Mouse (Mus musculus): ENCODE results near the gene Gm13694.
"Not testable (repeated sequence)": the region's sequence is repeated elsewhere in the genome, so short reads cannot be mapped to it uniquely, and the experiment has no call there.

DNA sequence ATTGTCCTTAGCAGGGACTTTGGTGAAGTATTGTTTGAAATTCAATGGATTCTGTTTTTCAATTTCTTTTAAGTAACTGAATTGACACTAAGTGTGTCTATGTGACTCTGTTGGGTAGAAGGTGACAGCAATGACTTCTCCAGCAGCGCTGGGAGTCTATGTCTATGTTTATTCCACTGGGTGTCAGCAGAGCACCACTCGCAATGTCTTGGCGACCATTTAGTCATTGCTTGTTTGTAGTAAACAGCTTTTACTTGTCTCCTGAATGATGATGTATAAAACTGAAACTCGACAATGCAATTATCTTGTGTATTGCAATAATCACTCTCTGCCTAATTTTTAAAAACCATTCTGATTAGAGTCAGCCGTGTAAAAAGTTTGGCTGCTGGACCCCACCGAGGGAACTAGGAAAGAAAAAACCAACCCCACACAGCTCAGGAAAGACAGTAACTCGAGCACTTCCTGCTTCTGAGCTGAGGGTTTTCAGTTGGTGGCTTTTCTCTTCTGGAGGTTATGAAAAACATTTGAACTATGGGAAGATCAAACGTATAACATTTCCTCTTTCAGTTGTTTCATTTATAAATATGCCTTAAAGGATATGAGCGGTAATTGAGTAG, 15.0 kb downstream of the Gm13694 start:
- not testable (repeated sequence) for TF ChIP-seq GATA1, TAL1 (IDR thresholded peaks at IDR 0.05; ENCODE audit: low read length)

Measured in erythroblast, embryonic 14.5 days (primary cell).